Mouse (Mus musculus) embryo, embryonic 11.5 days (tissue): ENCODE results near the gene Robo1.

Experiments
- DNase-seq: peaks from one replicate; pipeline ENCODE4 v3.0.0-alpha.2; 2012; ENCODE audit warnings: low read depth, low spot score

The Robo1 gene

DNA sequence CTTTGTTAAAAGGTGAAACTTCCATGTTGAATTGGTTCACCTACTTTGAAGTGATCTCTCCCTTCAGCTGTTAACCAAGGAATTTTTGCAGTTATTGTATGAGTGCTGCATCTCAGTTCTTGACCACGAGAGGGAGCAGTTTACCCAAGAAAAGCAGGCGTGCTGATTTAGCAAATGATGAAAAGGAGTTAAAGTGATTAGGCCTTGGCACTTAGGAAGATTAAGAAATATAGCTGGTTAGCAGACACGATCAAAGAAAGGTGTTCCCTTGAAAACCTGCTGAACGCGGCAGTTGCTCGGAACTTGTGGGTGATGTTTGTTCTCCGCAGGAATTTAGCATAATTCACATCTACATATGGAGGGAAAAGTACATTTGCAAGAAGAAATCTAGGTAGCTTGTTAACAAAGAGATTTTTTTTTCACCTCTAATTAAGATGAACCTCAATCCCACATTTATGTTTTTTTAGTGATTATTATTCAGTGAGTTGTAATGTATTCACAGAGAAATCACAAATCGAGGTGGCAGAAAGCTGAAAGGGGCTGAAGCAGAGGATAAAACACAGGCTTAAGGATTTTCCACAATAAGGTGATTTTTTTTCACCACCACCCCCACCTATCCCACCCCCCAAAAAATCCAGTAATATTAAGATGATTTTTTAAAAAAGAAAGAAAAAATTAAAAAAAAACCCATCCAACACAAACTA is 687.3 kb downstream of the Robo1 start:
- peak; percentile 49 for DNase-seq

GRCm38 (mm10) chr16:72995955-72996535 is 687.9 kb downstream of the Robo1 start:
- DNase-seq = no peak

DNA sequence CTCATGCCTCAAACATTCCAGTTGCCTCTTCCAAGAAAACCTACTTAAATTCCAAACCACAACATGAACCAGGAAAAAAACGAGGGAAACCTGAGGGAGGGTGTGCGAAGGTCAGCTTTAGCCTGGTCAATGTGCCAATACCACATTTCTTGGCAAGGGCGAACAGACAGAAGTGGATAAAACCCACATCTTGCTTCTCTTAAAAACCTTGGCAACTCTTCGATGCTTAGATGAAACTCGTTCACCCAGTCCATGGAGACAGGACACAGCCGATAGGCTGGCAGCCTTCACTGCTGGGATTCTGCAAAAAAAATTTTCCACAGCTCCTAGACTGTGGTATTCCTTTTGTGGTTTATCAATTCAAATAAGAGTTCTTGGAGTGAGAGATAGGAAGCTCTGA is 690.6 kb downstream of the Robo1 start:
- no peak for DNase-seq

DNA sequence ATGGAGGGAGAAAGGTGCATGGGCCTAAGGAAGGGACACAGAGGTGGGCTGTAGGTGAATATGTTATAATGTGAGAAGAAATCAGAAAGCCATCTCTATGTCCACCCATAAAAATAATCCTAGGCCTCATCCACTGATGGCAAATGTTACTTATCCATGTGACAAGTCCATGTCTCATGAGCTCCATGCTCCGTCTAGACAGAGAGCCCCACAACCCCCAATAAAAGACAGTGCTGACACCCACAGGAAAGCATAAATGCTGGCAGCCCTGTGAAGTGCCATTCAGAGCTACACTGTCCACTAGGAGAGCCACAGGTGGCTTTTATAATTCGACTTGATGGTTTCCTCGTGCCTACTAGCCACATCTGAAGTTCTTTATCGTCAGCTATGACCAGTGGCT is 694.6 kb downstream of the Robo1 start:
- no peak for DNase-seq

DNA sequence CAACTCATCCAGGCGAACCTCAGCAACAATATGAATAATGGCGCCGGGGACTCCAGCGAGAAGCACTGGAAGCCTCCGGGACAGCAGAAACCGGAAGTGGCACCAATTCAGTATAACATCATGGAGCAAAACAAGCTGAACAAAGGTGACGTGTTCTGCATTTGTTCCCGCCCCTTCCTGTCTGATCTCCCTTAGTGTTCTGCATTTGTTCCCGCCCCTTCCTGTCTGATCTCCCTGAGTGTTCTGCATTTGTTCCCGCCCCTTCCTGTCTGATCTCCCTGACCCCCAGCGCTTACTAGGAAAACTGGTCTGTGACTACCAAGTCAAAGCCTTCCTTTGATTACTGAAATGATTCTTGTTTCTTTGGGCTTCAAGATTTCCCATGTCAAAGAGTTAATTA is 696.5 kb downstream of the Robo1 start:
- no peak for DNase-seq

GRCm38 (mm10) chr16:73005831-73006230 is 697.7 kb downstream of the Robo1 start:
- DNase-seq = no peak

DNA sequence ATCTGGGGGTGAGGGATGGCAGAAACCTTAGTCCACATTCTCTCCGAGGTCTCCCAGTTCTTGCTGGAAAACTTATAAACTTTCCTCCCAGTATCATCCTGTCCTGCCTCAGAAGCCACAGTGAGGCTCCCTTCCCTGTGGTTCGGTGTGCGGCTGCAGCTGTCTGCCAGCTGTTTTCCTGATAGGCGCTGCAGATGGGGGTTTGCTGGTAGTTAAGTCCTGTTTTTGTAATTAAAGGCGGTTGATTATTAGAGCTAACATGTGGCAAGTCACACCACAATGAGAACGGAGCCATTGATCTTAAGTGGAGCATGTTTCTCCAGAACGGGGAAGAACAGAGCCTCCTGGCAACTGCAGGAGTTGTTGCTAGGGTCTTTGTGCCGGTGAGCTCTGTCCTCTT is 699.3 kb downstream of the Robo1 start:
- DNase-seq = no peak

DNA sequence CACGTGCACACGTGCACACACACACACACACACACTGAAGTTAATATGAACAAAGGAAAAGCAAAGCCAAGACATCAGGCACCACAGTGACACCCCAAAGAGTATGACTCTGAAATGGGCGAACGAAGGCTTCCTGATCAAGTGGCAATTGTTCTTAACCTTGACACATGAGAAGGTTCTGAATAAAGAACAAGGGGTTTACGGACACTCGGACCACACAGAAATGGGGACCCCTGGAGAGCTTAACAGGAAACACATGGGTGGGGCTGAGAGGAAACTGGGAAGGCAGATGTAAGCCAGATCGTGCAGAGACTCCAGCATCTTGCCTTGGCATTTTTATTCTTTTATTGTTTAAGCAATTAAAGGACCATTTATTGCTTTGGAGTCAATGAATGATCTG is 703.2 kb downstream of the Robo1 start:
- DNase-seq = no peak

DNA sequence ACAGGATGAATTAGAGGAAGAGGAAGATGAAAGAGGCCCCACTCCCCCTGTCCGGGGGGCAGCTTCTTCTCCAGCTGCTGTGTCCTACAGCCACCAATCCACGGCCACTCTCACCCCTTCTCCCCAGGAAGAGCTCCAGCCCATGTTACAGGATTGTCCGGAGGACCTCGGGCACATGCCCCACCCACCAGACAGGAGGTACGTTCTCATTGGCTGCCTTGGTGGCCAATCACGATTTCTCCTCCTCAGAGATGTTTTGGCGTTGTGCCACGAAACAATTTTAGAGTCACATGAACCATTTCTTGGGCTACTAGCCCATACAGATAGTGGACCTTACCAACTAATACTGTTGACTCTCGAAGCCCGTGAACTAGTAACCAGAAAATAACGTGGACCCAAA is 704.8 kb downstream of the Robo1 start:
- DNase-seq = no peak

- DNase-seq = no peak
Observed at GRCm38 (mm10) chr16:73014544-73014943, 706.4 kb downstream of the Robo1 start.

GRCm38 (mm10) chr16:73015976-73016375 is 707.9 kb downstream of the Robo1 start:
- no peak for DNase-seq

- DNase-seq = no peak
Observed at GRCm38 (mm10) chr16:73016801-73017200, 708.7 kb downstream of the Robo1 start.

DNA sequence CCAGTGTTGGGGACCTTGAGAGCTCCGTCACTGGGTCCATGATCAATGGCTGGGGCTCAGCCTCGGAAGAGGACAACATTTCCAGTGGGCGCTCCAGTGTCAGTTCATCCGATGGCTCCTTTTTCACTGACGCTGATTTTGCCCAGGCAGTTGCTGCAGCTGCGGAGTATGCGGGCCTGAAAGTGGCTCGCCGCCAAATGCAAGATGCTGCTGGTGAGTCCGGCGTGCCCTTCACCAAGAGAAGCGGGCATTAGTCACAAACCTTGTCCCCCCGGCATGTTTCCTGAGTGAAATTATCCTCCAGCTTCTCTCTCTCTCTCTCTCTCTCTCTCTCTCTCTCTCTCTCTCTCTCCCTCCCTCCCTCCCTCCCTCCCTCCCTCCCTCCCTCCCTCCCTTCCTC is 716.2 kb downstream of the Robo1 start:
- DNase-seq = no peak

- DNase-seq = no peak
Observed at GRCm38 (mm10) chr16:73027692-73028091, 719.6 kb downstream of the Robo1 start.

- no peak for DNase-seq
Observed at GRCm38 (mm10) chr16:73030999-73031398, 722.9 kb downstream of the Robo1 start.

DNA sequence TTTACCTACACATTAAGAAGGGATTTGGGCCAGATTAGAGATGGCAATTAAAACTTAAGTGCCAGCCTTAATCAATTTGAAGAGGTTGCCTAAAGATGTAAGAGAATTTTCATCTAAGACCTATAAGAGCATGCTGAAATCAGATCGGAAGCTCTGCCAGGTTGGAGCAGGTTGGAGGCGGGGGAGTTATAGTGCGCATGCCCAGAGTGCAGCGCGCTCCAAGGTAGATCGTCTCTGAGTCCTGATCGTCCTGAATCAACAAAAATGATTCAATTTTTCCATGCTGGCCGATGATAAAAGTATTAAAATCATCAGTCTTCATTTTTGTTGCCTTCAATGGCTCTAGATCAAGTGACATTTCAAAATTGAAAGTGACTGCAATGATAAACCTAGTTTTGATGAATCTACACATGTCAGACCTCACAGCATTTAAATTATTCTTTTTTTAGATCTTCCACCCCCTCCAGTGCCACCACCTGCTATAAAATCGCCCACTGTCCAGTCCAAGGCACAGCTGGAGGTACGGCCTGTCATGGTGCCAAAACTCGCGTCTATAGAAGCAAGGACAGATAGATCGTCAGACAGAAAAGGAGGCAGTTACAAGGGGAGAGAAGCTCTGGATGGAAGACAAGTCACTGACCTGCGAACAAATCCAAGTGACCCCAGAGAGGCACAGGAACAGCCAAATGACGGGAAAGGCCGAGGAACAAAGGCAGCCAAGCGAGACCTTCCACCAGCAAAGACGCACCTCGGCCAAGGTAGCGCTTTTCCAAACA is 727.3 kb downstream of the Robo1 start:
- DNase-seq = no peak

GRCm38 (mm10) chr16:73038552-73038951 is 730.4 kb downstream of the Robo1 start:
- no peak for DNase-seq

DNA sequence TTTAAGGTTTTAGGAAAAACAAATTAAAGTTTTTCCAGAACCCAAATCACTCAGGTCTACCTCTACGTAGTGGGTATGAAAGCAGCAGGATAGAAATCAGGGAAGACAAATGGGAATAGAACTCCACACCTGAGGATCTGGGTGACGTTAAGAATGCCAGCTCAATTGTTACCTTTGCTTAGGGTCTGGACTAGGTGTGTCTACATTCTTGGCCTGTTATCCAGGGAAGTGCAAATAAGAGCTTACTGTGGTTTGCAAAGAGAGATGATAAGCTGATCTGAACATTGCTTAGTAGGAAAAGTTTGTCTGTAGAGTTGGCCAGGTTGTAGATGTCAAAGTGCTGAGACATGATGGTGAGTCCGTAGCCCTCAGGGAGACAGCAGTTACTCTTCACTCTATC is 754.4 kb downstream of the Robo1 start:
- no peak for DNase-seq

- DNase-seq = no peak
Observed at GRCm38 (mm10) chr16:73067782-73068181, 759.7 kb downstream of the Robo1 start.

DNA sequence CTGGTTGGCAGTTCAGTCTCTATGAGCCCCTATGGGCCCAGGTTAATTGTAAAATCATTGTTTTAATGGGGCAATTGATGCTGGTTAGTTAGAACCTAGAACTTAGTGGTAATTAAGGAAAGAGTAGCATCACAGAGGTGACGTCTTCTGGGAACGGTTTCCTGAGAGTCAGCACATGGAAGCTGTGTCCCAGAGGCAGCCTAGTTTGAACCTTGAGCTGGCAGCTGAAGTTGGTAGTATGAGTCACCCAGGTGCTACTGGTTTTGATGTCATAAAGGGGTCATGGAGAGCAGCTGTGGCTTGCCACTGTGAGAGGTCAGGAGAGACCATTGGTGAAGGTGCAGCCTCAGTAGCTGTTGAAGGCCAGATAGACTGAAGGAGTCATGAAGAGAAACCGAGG is 763.9 kb downstream of the Robo1 start:
- DNase-seq = no peak

- no peak for DNase-seq
Observed at GRCm38 (mm10) chr16:73072883-73073282, 764.8 kb downstream of the Robo1 start.

GRCm38 (mm10) chr16:73082420-73082819 is 774.3 kb downstream of the Robo1 start:
- DNase-seq = no peak

GRCm38 (mm10) chr16:73083077-73083476 is 775.0 kb downstream of the Robo1 start:
- DNase-seq = no peak
